Mouse (Mus musculus) intestine, embryonic 15.5 days (tissue): ENCODE data around the gene Mylk3. TPM values are rescaled to one million over a fixed set of nuclear protein-coding genes. Genes with fewer than 3 reads are reported as not detected.

Experiments used
- ATAC-seq: fragments of 200-750 bp; cut with Nextera tagmentation; 2 replicates; pipeline ENCODE4 v1.8.0; 2017; ENCODE audit warnings: moderate TSS enrichment, moderate library complexity
- H3K27ac ChIP-seq: fragments of 300-500 bp; sonication (generic); 2 replicates; pipeline ENCODE4 v1.5.1; 2015; ENCODE audit warnings: mild to moderate bottlenecking, inconsistent platforms
- H3K27me3 ChIP-seq: fragments of 300-500 bp; sonication (generic); replicated peaks from 2 replicates; pipeline ENCODE4 v1.6.1; 2015; ENCODE audit warnings: inconsistent platforms
- H3K36me3 ChIP-seq: fragments of 300-500 bp; sonication (generic); 2 replicates; pipeline ENCODE4 v1.6.1; 2015; ENCODE audit warnings: inconsistent platforms
- H3K4me1 ChIP-seq: fragments of 300-500 bp; sonication (generic); replicated peaks from 2 replicates; pipeline ENCODE4 v1.6.1; 2015; ENCODE audit warnings: inconsistent platforms
- H3K4me2 ChIP-seq: fragments of 300-500 bp; sonication (generic); replicated peaks from 2 replicates; pipeline ENCODE4 v1.6.1; 2015; ENCODE audit warnings: mild to moderate bottlenecking, inconsistent platforms
- H3K4me3 ChIP-seq: fragments of 300-500 bp; sonication (generic); replicated peaks from 2 replicates; pipeline ENCODE4 v1.5.1; 2015; ENCODE audit warnings: inconsistent platforms
- H3K9ac ChIP-seq: fragments of 300-500 bp; sonication (generic); 2 replicates; pipeline ENCODE4 v1.6.1; 2015; ENCODE audit warnings: inconsistent platforms
- H3K9me3 ChIP-seq: fragments of 300-500 bp; sonication (generic); 2 replicates; pipeline ENCODE4 v1.6.1; 2016; ENCODE audit warnings: inconsistent platforms
- WGBS: fragments of 180-500 bp; shearing (Covaris S2); methylation state at CpG from one replicate; pipeline ENCODE4 v1.1.7; 2015; 5-methylcytosine and 5-hydroxymethylcytosine counted together
- polyA plus RNA-seq: library from polyadenylated mRNA; unstranded; fragments of >200 nt; fragmentation: Nextera tagmentation; extraction: Ambion mirVana; gene quantifications from 2 replicates; pipeline ENCODE4 v1.2.1, GENCODE M21; 2015

Gene Mylk3
- 11.0 and 11.2 TPM in 2 replicates for polyA plus RNA-seq

GRCm38 (mm10) chr8:85386205-85386604 lies at the start of gene Mylk3:
Gene Mylk3, minus strand, starts transcription at chr8:85386345.
- Histone ChIP-seq H3K27me3 (no peaks in the 10 kb centered on the region), H3K36me3 (no peaks in the 10 kb centered on the region), H3K27ac (no peak within 1 kb of the TSS), H3K4me1 (no peaks in the 10 kb centered on the region), H3K4me2 (no peak within 1 kb of the TSS), H3K4me3 (no peak within 1 kb of the TSS), H3K9ac (no peak within 1 kb of the TSS), H3K9me3 (no peaks in the 10 kb centered on the region)
- no peak for ATAC-seq
- WGBS: 70% methylated on average over 6 of the region's 6 CpGs

- no peak for ATAC-seq
- no peak overlapping the region for H3K4me2 ChIP-seq
- peaks cover 6% of the 10 kb centered on the region; the same call in 1 of the 2 replicates for H3K4me1 ChIP-seq
- no peaks in the 10 kb centered on the region for H3K36me3 ChIP-seq
- 52% methylated on average over 5 of the region's 5 CpGs for WGBS
- no peak overlapping the region for H3K4me3 ChIP-seq
- no peaks in the 10 kb centered on the region for H3K27me3 ChIP-seq
- H3K27ac ChIP-seq: no peak overlapping the region
- no peak overlapping the region for H3K9ac ChIP-seq
- no peaks in the 10 kb centered on the region for H3K9me3 ChIP-seq
Observed at GRCm38 (mm10) chr8:85435736-85436135, 49.6 kb upstream of the Mylk3 start.

GRCm38 (mm10) chr8:85434817-85435216 lies 48.7 kb upstream of the Mylk3 start:
- Histone ChIP-seq H3K4me2 (no peak overlapping the region), H3K27me3 (no peaks in the 10 kb centered on the region), H3K9ac (no peak overlapping the region), H3K9me3 (no peaks in the 10 kb centered on the region), H3K36me3 (no peaks in the 10 kb centered on the region), H3K4me3 (no peak overlapping the region), H3K4me1 (peaks cover 8% of the 10 kb centered on the region; the same call in 1 of the 2 replicates), H3K27ac (no peak overlapping the region)
- no peak for ATAC-seq
- 81% methylated on average over 12 of the region's 12 CpGs for WGBS

- Histone ChIP-seq H3K36me3 (no peaks in the 10 kb centered on the region), H3K4me2 (peak overlapping the region; percentile 62), H3K4me3 (peak overlapping the region; percentile 85), H3K27ac (no peak overlapping the region; the same call in 1 of the 2 replicates), H3K9me3 (no peaks in the 10 kb centered on the region), H3K9ac (0 out of 2 replicates have a peak overlapping the region, but pooled peaks have one; percentile 15), H3K4me1 (peaks cover 13% of the 10 kb centered on the region; the same call in 1 of the 2 replicates), H3K27me3 (no peaks in the 10 kb centered on the region)
- peak; percentile 40 for ATAC-seq
- WGBS: 5% methylated on average over 6 of the region's 6 CpGs
Observed at GRCm38 (mm10) chr8:85433017-85433393, 46.9 kb upstream of the Mylk3 start.

- peaks cover 13% of the 10 kb centered on the region; the same call in 1 of the 2 replicates for H3K4me1 ChIP-seq
- no peaks in the 10 kb centered on the region for H3K27me3 ChIP-seq
- H3K36me3 ChIP-seq: no peaks in the 10 kb centered on the region
- peak; percentile 99 for ATAC-seq
- no peaks in the 10 kb centered on the region for H3K9me3 ChIP-seq
- peak within 1 kb of the TSS; percentile 62 for H3K4me2 ChIP-seq
- peak within 1 kb of the TSS; percentile 92 for H3K9ac ChIP-seq
- under 1% methylated on average over 67 of the region's 85 CpGs for WGBS
- H3K4me3 ChIP-seq: peak within 1 kb of the TSS; percentile 85
- peak within 1 kb of the TSS; percentile 97 for H3K27ac ChIP-seq
Observed at GRCm38 (mm10) chr8:85432168-85433016, 46.2 kb upstream of the Mylk3 start, which contains the start of gene 4921524J17Rik. Gene 4921524J17Rik, minus strand, starts transcription at chr8:85432833.

GRCm38 (mm10) chr8:85431281-85432167 lies 45.4 kb upstream of the Mylk3 start:
- Histone ChIP-seq H3K4me1 (peaks cover 13% of the 10 kb centered on the region; the same call in 1 of the 2 replicates), H3K9ac (peak overlapping the region; percentile 92), H3K27ac (no peak overlapping the region), H3K9me3 (no peaks in the 10 kb centered on the region), H3K4me2 (peak overlapping the region; percentile 62), H3K4me3 (peak overlapping the region; percentile 85), H3K27me3 (no peaks in the 10 kb centered on the region), H3K36me3 (no peaks in the 10 kb centered on the region)
- 7% methylated on average over 10 of the region's 10 CpGs for WGBS
- ATAC-seq: no peak

- WGBS: 20% methylated on average over 3 of the region's 3 CpGs
- peak overlapping the region; percentile 51 for H3K27ac ChIP-seq
- H3K4me1 ChIP-seq: peaks cover 13% of the 10 kb centered on the region; the same call in 1 of the 2 replicates
- peak overlapping the region; percentile 85 for H3K4me3 ChIP-seq
- H3K4me2 ChIP-seq: peak overlapping the region; percentile 62
- H3K9ac ChIP-seq: no peak overlapping the region; the same call in 1 of the 2 replicates
- no peaks in the 10 kb centered on the region for H3K9me3 ChIP-seq
- no peaks in the 10 kb centered on the region for H3K27me3 ChIP-seq
- no peak for ATAC-seq
- no peaks in the 10 kb centered on the region for H3K36me3 ChIP-seq
Observed at GRCm38 (mm10) chr8:85430801-85431200, 44.7 kb upstream of the Mylk3 start.

GRCm38 (mm10) chr8:85429219-85429618 lies 43.1 kb upstream of the Mylk3 start:
- no peaks in the 10 kb centered on the region for H3K9me3 ChIP-seq
- no peak overlapping the region for H3K4me2 ChIP-seq
- H3K36me3 ChIP-seq: no peaks in the 10 kb centered on the region
- H3K27ac ChIP-seq: no peak overlapping the region
- no peaks in the 10 kb centered on the region for H3K27me3 ChIP-seq
- H3K4me1 ChIP-seq: peaks cover 13% of the 10 kb centered on the region; the same call in 1 of the 2 replicates
- ATAC-seq: no peak
- H3K9ac ChIP-seq: no peak overlapping the region
- 22% methylated on average over 4 of the region's 4 CpGs for WGBS
- H3K4me3 ChIP-seq: no peak overlapping the region

GRCm38 (mm10) chr8:85427026-85427425 lies 40.9 kb upstream of the Mylk3 start:
- Histone ChIP-seq H3K4me3 (no peak overlapping the region), H3K4me2 (no peak overlapping the region), H3K9me3 (no peaks in the 10 kb centered on the region), H3K4me1 (peaks cover 13% of the 10 kb centered on the region; the same call in 1 of the 2 replicates), H3K9ac (no peak overlapping the region), H3K27me3 (no peaks in the 10 kb centered on the region), H3K27ac (no peak overlapping the region), H3K36me3 (no peaks in the 10 kb centered on the region)
- 46% methylated on average over 4 of the region's 4 CpGs for WGBS
- ATAC-seq: no peak

GRCm38 (mm10) chr8:85421329-85421728 lies 35.2 kb upstream of the Mylk3 start:
- no peak overlapping the region for H3K4me3 ChIP-seq
- 97% methylated on average over 1 of the region's 1 CpGs for WGBS
- no peak overlapping the region for H3K27ac ChIP-seq

GRCm38 (mm10) chr8:85408526-85408925 lies 22.4 kb upstream of the Mylk3 start:
- no peak overlapping the region for H3K4me3 ChIP-seq

More at GRCm38 (mm10) chr8:85421329-85421728, 35.2 kb upstream of the Mylk3 start:
- H3K9ac ChIP-seq: no peak overlapping the region
- no peaks in the 10 kb centered on the region for H3K9me3 ChIP-seq
- no peaks in the 10 kb centered on the region for H3K4me1 ChIP-seq
- no peaks in the 10 kb centered on the region for H3K36me3 ChIP-seq
- H3K27me3 ChIP-seq: no peaks in the 10 kb centered on the region
- no peak for ATAC-seq
- H3K4me2 ChIP-seq: no peak overlapping the region

GRCm38 (mm10) chr8:85408053-85408505 lies 21.9 kb upstream of the Mylk3 start:
- Histone ChIP-seq H3K27me3 (no peaks in the 10 kb centered on the region), H3K4me2 (no peak overlapping the region), H3K4me3 (no peak overlapping the region), H3K36me3 (no peaks in the 10 kb centered on the region; the same call in 1 of the 2 replicates), H3K9me3 (no peaks in the 10 kb centered on the region), H3K9ac (no peak overlapping the region), H3K27ac (no peak overlapping the region), H3K4me1 (no peaks in the 10 kb centered on the region)
- peak; percentile 34 for ATAC-seq
- 66% methylated on average over 7 of the region's 7 CpGs for WGBS

More at GRCm38 (mm10) chr8:85408526-85408925, 22.4 kb upstream of the Mylk3 start:
- Histone ChIP-seq H3K27me3 (no peaks in the 10 kb centered on the region), H3K27ac (no peak overlapping the region), H3K4me2 (no peak overlapping the region), H3K9ac (no peak overlapping the region), H3K9me3 (no peaks in the 10 kb centered on the region), H3K36me3 (no peaks in the 10 kb centered on the region; the same call in 1 of the 2 replicates), H3K4me1 (no peaks in the 10 kb centered on the region)
- WGBS: 74% methylated on average over 3 of the region's 3 CpGs
- ATAC-seq: no peak
